Mouse (Mus musculus): Measurements from ENCODE around the gene Slc35f4.

Gene Slc35f4

DNA sequence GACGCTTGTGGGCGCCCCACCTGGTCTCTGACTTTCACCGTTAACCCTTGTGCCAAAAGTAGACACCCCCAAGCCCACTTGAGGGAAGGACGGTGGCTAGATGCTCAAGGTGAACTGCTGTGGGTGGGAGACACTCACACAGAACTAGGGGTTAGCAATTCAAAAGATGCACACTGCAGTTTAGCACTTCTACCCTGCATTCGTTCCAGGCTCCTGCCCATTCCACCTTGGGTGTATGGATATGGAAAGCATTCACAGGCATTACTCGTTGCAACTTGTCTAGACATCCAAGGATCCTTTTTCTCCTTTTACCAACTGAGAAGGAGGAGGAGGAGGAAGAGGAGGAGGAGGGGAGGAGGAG is at the start of gene Slc35f4:
TSS of gene Slc35f4 (minus strand) at position 116 of the 361 bp plus-strand sequence.
- DNase-seq (ENCODE audit: low read depth in 2 of 2, low spot score in 2 of 2), result no peak

DNA sequence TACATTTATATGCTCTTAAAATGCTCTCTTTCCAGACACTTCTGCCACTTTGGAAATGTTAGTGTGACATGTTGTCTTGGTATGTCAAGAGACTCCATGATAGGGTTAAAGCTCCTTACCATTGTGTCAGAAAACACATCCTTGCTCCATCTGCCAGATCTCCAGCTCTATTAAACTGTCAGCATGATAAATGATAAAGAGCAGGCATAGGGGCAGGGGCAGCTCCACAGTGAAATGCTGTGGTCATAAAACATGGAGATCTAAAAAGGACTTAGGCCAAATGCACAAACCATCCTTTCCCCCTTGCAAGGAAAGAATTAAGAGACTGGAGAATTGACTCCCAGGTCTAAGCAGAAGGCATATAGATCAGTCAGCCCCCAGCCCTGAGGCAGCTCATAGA is 42.5 kb upstream of the Slc35f4 start:
- DNase-seq (ENCODE audit: low read depth in 2 of 2, low spot score in 2 of 2), result no peak

DNA sequence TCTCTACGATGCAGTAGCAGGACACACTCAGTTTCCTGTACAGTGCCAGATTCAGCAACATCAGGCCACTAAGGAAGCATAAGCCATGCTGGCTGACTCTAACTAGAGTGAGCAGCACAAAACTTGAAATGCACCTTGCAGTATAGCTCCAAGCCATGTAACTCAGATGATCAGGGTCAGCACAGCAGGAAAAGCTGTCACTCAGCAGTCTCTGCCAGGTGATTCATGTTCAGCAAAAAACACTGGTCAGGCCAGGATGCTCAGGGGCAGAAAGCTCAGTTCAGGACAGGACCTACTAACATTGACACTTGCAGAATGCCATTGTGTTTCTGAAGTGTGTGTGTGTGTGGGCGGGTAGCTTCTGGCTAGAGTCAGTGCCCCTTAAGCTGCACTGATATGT is 34.9 kb upstream of the Slc35f4 start:
- DNase-seq (ENCODE audit: low read depth in 2 of 2, low spot score in 2 of 2), result no peak

DNA sequence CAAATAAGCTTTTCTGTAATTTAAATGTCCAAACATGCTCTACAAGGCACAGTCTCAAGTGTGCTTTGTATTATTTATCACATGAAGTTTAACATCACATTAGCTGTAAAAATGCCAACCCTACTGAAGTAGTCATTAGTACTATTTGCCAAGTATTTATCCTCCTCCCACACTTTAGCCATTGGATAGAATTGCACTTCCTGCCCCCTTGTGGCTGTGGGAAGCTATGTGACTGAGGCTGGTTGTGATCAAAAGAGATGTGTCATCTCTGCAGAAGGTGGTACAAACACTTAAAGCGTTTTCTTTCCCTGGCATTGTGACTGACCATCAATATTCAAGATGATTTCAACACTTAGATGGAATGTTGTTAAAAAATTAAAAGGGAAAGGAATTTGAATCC is 14.3 kb upstream of the Slc35f4 start:
- DNase-seq (ENCODE audit: low read depth in 2 of 2, low spot score in 2 of 2), result no peak

DNA sequence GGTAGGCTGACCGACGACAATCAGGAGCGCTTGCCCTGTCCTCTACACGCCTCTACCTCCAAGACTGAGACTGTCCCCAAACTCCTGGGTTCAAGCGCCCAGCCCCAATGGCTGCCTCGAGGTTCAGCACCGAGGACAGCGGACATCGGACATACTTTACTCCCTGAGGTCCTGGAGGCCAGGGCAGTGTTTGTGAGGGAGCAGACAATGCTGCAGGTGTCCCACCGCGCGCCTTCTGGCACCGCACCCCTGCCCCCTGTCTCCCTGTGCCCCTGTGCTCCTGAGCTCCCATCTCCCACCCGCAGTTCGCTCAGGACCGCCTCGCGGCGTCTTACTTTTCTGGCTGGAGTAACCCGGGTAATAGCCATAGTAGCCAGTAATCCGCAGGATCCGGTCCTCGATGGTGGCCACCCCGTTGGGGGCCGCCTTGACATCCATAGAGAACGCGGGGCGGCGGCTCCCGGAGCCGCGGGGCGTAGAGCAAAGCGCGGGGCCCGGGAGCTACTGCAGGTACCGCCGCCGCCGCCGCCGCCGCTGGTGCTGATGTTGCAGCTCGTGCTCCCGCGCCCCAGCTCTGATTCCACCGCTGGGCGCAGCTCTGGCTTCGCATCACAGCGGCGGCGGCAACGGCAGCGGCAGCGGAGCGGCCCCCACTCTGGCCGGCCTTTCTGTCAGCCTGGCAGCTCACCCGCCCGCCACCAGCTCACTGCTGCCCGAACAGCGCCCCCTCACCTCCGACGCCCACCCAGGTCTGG is 493 bp downstream of the Slc35f4 start:
- no peak for DNase-seq (ENCODE audit: low read depth in 2 of 2, low spot score in 2 of 2)

DNA sequence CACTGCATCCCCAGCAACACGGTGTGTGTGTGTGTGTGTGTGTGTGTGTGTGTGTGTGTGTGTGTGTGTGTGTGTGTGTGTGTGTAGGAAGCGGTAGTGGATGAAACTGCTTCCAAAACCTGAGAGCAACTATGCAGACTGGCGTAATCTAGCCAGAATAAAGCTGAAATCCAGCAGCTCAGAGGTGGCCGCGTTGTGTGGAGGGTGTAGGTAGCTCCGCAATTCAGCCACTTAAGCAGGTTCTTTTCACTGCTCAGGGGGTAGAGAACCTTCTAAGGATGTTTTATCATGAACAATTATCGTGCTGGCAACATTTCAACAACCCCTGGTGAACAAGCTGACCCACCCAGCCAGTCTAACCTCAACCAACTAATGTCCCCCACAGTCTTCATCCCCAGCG is 1.2 kb downstream of the Slc35f4 start:
- no peak for DNase-seq (ENCODE audit: low read depth in 2 of 2, low spot score in 2 of 2)

DNA sequence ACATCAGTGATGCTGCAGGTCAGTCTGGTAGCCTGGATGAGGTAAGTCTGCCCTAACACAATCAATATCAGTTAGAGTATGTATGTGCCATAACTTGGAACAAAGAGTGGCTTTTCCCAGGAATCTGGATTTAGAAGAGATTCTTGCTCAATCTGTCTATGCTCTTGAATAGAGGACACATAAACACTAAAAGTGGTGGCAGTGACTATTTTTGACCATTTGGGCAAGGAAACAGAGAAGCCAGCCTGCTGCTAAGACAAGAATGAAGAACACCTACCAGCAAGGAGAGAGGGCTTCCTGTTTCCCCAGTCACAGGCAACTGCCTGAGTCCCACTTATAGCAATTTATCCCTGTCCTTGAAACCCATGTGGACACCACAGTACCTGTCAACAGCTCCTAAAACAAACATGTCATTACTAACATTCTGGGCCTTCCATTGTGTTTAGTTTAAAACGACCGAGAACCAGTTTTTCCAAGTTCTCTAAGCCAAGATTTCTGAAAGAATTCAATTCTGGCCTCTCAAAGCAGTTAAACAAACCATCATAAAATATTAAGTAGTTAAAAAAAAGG is 10.7 kb downstream of the Slc35f4 start:
- DNase-seq (ENCODE audit: low read depth in 2 of 2, low spot score in 2 of 2), result no peak

DNA sequence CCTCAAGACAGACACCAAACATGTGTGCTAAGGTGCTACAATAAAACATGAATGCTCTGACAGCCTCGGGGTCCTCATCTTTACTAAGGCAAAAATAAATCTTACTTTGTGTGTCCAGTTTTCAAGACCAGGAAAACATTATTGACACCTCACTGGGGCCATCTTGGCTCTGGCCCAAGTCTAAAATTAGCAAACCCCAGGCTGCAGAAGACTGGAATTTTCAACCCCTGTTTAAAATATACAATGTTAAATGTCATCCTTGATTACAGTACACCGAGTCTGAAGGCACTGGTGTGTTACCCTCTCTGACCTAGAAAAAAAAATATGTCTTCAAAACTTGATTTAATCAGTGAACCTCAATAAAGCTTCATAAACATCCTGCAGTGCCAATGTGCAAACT is 11.7 kb downstream of the Slc35f4 start:
- DNase-seq (ENCODE audit: low read depth in 2 of 2, low spot score in 2 of 2), result no peak

DNA sequence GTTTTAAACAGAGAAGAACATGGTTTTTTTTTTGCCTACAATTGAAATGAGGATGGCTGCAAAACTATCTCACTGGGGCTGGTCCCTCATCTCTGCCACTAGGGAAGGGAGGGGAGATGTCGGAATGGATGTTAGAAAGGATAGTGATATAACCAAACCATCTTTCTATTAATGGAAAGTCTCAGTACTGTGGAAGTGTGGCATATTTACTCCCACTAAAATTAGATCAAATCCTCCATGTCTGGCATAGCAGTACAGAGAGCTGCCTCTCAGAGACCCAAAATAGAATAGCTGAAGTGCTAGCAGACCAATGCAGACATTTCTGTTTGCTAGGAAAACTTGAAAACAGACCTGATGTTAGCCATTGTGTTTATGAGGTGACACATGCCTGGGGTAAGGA is 30.7 kb downstream of the Slc35f4 start:
- no peak for DNase-seq (ENCODE audit: low read depth in 2 of 2, low spot score in 2 of 2)

DNA sequence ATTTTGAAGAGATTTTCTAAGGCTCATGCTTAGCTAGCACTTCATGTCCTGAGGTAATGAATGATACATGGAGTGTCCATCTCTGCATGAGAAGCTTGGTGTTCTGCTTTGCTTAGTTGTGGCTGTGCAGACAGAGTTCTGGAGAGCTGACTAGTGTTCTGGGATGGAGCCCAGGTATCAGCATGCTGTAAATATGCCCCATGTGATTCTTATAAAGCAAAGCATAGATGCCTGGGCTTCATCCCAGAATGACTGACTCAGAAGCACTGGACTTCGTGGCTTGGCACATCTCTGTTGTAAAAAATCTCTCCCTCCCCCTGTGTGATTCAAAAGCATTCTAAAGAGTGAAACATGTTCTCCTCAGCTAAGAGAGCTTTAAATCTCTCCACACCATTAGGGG is 32.1 kb downstream of the Slc35f4 start:
- no peak for DNase-seq (ENCODE audit: low read depth in 2 of 2, low spot score in 2 of 2)

DNA sequence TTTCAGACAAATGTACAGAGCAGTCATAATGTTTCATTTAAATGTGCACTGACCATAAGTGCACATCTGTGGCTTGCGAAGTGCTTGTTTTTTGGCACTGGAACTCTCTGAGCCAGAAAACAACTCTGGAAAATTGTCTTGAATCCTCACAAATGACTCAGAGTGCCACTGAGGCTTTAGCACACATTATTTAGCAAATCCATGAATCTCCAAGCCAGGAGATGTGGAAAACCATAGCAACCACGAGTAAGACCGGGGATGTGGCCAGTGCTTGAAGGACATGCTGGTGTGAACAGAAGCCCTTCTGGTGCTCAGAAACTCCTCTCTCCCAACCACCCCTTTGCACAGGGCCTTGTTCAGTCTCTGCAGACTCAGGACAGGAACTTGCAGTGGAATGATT is 33.3 kb downstream of the Slc35f4 start:
- DNase-seq (ENCODE audit: low read depth in 2 of 2, low spot score in 2 of 2), result no peak

DNA sequence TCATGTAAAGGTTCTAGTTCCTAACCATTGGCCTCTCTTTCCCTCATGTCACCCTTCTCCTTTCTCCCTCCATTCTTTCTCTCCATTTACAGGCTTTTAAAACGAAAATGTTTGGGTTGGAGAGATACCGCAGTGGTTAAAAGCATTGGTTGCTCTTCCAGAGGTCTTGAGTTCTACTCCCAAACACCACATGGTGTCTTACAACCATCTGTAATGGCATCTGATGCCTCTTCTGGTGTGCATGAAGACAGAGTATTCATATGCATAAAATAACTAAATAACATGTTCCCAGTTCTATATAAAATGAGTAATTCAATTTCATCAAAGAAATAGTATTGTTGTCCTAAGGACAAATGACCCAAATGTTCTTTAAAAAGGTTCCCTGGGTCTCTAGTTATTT is 49.2 kb downstream of the Slc35f4 start:
- DNase-seq (ENCODE audit: low read depth in 2 of 2, low spot score in 2 of 2), result no peak

DNA sequence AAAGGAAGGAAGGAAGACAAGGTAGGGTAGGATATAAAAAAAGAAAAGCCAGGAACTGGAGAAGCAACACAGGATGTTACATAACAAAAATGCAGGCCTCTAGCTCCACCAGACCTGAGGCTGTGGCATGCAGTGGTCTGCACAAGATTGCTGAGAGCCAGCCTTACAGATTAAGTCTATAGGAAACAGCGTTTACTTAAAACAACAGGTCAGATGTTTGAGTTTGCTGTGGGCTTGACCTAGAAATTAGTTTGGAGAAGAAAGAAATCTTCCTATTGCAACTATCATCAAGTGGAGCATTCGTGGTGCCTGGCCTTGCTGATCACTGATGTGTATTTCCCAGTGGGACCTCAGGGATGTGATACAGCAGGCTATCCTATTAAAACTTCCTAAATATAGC is 64.1 kb downstream of the Slc35f4 start:
- no peak for DNase-seq (ENCODE audit: low read depth in 2 of 2, low spot score in 2 of 2)

DNA sequence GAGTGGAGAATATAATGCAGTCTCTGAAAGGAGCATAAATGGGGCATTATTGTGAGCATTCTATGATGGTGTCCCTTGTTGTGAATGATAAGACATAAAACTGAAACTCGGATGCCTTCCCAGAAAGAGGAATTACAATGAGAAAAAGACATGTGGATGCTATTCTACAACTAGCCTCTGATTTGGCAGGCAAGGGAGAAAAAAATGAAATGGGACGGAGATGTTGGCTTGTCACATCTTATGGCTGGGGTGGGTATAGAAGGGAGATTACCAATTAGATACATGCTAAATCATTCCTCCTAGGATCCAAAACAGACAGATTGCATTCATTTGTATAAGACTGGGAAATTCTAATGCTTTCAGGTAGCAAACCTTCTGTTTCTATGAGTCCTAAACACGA is 65.0 kb downstream of the Slc35f4 start:
- no peak for DNase-seq (ENCODE audit: low read depth in 2 of 2, low spot score in 2 of 2)

DNA sequence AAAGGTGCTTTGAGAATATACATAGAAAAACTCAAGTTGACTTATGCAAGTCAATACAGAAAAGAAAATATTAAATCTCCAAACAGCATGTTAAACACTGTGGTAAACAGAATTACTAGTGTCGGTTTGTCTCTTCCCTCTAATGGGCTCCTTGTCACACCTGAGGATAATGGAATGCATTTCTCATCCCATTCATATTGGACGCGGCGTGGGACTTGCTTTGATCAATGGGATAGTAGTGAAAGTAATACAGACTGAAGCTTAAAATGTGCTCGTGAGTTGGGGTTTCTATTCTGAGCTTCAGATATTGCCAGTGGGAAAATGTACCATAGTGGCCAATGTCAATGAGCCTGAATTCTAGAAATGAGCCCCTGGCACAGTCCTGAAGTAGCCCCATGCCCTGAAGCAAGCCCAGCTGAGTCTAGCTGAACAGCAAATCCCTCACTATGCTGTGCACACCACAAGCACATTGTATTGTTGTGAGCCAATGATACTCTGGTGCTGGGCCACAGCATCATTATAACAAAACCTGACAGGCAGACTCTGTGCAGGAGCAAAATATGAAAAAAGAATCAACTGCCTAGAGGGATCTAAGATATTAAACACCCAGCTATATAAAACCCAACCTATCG is 71.4 kb downstream of the Slc35f4 start:
- no peak for DNase-seq (ENCODE audit: low read depth in 2 of 2, low spot score in 2 of 2)

DNA sequence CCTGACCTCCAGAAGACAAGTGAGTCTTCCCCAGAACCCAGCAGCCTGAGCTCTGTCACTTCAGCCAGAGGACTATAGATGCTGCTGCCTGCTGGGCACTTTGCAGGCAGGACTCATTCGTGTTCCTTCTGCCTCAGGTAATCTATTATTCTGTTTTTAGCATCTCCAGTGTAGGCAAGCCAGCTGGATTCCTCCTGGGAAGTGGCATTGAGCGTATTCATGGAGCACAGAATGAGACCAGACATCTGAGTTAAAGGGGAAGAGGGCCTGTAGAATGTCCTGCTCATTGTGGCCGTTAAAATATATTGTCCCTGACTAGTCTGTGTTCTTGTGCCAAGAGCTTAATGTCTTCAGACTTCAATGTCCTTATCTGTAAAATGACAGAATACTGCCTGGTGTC is 72.1 kb downstream of the Slc35f4 start:
- DNase-seq (ENCODE audit: low read depth in 2 of 2, low spot score in 2 of 2), result no peak

DNA sequence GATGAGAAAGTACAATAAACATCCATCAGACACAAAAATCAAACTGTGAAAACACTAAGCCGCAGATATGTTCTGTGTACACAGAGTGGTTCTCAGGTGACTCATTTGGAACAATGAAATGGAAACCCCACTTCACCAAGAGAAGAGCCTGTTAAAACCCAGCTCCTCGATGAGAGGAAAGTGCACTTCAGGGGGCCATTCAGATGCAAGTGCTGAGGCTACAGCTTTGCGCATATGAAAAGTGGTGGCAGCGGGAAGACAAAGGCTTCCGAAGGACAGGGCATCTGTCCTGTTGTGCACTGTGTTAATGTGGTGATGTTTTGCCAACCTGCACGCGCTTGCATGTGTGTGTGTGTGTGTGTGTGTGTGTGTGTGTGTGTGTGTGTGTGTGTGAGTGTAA is 78.2 kb downstream of the Slc35f4 start:
- DNase-seq (ENCODE audit: low read depth in 2 of 2, low spot score in 2 of 2), result no peak

DNA sequence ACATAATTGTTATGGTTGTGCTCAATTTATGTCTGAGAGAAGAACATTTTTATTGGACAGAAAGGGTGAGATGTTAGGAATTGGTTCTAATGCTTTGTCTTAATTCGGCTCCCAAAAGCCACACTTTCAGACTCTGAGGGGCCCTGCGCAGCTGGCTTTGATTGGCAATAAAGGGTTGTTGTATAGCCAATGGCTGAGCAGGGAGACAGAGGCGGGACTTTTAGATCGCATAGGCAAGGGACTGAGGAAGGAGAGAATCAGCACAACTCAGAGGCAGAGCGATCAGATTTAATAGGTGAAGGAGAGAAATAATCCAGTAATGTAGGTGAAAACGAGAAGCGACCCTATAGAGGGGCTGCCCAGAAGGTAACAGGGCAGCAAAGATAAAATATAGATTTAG is 79.4 kb downstream of the Slc35f4 start:
- no peak for DNase-seq (ENCODE audit: low read depth in 2 of 2, low spot score in 2 of 2)

DNA sequence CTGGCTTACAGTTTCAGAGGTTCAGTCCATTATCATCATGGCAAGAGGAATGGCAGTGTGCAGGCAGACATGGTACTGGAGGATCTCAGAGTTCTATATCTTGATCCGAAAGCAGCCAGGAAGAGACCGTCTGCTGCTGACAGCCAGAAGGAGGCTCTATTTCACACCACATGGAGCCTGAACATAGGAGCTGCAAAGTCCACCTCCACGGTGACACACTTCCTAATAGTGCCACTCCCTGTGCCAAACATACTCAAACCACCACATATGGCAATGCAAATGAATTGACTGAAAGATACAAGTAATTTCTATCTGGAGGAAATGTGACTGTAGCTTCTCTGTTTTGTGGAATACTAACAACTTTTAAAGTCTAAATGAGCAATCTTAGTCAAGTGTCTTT is 89.0 kb downstream of the Slc35f4 start:
- no peak for DNase-seq (ENCODE audit: low read depth in 2 of 2, low spot score in 2 of 2)

DNA sequence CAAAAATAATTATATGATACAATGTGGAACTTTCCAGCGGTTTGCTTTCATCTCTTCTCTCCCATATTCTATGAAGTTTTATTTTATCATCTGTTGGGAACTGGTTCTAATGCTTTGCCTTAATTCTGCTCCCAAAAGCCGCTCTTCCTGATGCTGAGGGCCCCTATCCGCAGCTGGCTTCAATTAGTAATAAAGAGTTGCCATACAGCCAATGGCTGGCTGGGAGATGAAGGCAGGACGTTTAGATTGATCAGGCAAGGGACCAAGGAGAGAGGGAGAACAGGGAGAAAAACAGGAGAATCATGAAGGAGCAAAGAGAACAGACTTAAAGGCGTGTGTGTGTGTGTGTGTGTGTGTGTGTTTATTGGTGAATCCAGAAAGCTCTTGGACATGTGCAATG is 94.0 kb downstream of the Slc35f4 start:
- DNase-seq (ENCODE audit: low read depth in 2 of 2, low spot score in 2 of 2), result no peak

DNA sequence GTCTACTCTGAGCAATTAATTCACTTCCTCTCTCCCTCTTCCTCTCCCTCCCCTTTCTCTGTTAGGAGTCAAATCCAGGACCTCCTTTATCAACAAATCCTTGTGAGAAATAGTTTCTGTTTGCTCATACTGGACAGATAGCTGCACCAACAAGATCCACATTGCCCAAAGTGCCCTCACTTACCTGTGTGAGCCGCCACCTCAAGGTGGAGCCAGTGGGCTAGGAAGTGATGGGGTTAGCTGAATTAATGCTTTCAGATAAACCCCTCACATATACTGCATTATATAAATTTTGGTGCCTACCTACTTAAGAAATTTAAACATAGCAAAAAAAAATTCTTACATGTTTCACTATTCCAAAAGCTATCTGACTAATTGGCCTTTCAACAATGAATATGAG is 133.4 kb downstream of the Slc35f4 start:
- DNase-seq (ENCODE audit: low read depth in 2 of 2, low spot score in 2 of 2), result no peak

DNA sequence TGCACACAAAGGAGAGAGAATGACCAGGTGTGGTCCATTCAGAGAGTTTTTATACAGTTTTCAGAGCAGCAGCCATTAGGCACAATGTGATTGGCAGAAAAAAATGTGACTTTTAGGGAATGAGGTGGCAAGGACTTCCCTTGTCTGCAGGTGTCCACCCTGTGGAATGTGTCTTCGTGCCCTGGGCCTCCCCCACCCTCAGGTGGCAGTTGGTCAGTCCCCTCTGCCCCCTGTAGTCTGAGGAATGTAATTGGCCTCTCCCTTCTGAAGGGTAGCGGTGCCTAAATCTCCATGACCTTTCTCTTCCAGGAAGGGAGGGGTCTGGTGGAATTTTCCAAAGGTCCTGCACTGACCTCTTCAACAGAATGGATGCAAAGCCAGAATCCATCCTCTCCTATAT is 163.7 kb downstream of the Slc35f4 start:
- no peak for DNase-seq (ENCODE audit: low read depth in 2 of 2, low spot score in 2 of 2)

DNA sequence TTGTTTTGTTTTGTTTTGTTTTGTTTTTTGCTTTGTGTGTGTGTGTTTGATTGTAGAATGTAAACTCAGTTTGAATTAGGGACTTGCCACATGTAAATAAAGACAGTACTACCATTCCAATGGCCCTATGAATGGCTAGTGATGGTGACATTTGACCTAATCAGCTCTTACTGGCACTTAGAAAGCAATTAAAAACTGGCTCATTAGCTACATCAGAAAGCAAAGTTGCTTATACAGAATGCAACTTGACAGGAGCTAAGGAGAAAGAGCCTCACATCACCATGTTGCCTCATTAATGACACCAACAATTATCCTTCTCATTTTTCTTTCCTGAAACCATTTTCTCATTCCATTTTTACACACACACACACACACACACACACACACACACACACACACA is 170.3 kb downstream of the Slc35f4 start:
- no peak for DNase-seq (ENCODE audit: low read depth in 2 of 2, low spot score in 2 of 2)
